Mouse (Mus musculus): ENCODE measurements around the gene 4933427D14Rik.

The 4933427D14Rik gene

GRCm38 (mm10) chr11:72140198-72140597, 67.1 kb downstream of the 4933427D14Rik start:
- DNase-seq (ENCODE audit: low read depth): no peak

DNA sequence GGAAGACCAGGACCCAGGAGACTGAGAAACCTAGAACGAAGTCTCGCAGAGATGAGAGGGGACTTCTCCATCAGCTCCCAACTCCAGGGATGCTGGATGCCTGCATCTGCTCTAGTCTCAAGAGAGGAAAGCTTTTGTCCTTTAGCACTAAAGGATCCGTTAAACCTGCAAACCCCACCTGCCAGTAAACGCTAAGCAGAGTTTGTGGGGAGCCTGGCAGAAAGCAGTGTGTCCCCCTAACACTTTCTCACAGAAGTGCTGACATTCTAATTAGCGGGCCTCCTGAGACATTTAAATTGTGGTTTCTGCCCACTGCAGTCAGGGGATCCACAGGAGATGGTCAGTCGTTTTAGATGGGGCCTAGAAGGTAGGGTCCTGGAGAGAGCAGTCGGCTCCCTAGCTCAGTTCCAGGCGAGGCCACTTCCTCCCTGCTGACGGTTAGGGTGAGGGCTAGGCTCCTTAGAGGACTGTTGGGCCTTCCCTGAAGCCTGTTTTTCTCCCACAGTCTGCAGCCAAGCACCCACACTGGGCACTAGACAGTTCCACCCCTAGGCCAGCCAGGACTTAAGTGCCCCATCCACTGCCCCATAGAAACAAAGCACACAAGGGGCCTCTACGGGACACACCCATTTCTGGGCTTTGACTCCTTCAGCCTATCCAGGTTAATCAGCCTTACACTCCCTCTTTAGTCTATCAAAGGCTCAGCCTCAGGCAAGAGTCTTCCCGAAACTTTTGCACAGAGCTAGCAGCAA, 70.9 kb downstream of the 4933427D14Rik start:
- DNase-seq (ENCODE audit: low read depth): no peak

- no peak for DNase-seq (ENCODE audit: low read depth)
Observed at GRCm38 (mm10) chr11:72135383-72136158, 71.7 kb downstream of the 4933427D14Rik start, which contains the start of gene Pitpnm3. Pitpnm3 (minus strand) TSS chr11:72135778.

DNA sequence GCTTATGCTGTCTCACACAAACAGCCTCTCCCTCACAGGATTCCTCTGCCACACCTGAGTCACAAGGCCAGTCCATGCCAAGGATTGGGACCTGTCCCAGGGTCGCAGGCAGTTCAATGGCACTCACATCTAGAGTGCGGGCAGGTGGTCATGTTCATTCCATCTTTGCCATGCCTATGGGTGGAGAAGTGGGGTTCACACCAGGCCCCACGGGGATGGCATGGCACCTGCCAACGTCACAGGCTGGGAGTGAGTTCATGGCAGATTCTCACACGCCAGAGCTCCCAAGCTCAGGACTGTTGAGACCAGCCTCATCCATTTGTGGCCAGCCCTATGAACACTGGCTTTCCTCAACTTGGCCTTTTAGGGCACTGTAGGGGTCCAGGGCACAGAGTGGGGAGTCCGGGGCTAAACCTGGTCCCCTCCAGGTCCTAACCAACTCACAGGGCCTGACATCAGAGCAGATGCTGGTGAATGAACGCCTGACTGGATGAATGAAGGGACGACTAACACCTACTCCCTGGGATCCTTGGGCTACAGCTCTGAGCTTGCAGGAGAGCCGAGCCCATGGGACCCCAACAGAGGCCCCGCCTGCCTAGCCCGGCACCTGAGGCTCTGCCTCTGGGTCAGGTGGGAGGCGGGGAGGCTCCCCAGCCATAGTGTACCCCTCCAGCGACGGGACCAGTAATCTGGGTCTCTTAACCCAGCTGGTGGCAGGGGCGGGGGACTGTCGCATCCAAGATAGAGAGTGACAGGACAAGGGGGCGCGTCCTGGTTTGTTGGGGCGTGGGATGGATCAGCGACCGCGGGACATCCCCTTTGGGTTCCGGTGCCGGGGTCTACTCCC, 72.5 kb downstream of the 4933427D14Rik start:
- no peak for DNase-seq (ENCODE audit: low read depth)

GRCm38 (mm10) chr11:72133075-72133474, 74.2 kb downstream of the 4933427D14Rik start:
- DNase-seq (ENCODE audit: low read depth): no peak

DNA sequence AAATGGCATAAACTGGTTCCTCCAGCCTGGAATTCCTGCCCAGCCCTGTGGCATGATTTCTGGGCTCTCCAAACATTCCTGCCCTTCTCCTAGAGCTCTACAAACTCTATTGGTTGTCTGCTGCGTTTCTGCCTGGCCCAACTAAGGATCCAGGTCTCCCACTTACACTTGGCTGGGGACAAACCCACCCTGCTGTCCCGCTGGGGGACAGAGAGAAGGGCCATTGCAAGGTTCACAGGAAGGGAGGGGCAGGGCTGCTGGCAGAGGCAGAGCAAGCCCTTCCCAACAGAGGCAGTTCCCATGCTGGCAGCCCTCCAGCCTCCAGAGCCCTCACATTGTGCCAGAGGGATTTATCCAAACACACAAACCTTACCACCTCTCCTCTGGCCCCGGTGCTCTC, 75.0 kb downstream of the 4933427D14Rik start:
- DNase-seq (ENCODE audit: low read depth): no peak

DNA sequence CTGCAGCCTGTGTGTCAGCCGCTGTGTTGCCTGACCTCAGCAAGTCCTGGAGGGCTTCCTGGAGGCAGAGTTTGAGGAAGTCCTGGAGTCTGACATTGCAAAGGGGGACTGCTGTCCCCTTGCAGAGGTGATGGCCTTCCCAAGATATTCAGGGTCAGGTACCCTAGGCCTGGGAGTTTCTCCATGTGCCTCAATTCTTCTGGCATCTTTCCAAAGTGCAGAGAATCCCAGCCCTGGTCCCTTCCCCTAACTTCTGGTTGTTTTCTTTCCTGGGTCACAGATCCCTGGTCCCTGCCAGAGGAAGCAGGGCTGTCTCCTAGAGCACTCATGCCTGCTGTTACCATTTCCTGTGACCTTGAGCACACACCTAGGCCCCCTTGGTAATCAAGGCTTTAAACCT, 75.6 kb downstream of the 4933427D14Rik start:
- DNase-seq (ENCODE audit: low read depth): no peak

DNA sequence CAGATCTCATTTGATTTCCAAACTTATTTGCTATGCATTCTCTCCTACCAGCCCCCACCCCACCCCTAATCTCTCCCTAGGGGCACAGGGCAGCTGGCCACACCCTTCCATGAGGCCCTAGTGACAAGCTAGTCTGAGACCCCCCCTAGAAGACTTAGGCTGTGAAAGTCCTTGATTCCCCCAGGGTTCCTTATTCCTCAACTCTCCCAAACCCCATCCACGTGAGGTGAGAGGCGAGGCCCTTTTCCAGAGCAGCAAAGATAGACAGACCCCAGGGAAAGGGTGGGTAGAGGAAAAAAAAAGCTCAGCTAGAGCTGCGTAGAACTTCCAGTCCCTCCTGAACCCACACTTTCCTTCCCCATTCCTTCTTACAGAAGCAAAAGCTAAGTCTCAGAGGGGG, 76.4 kb downstream of the 4933427D14Rik start:
- DNase-seq (ENCODE audit: low read depth): no peak

GRCm38 (mm10) chr11:72130472-72130871, 76.8 kb downstream of the 4933427D14Rik start:
- no peak for DNase-seq (ENCODE audit: low read depth)

DNA sequence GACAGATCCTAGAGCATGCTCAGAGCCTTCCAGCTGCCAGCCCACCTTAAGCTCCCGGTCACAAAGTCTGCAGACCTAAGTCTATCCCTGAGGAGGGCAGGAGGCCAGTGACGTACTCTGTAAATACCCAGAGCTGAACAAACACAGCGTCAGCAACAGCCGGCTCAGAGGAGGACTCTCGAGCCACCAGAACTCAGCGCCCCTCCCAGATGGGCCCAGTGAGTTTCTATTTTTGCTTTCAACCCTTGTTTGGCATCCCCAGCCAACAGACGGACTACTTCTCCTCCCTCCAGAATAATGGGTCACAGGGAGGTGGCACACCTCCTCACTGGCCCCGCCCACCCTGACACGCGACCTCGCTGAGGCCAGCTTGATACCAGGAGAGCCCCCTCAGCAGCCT, 77.2 kb downstream of the 4933427D14Rik start:
- DNase-seq (ENCODE audit: low read depth): no peak

GRCm38 (mm10) chr11:72129032-72129894, 78.0 kb downstream of the 4933427D14Rik start:
- DNase-seq (ENCODE audit: low read depth): no peak

GRCm38 (mm10) chr11:72127450-72128189, 79.6 kb downstream of the 4933427D14Rik start:
- no peak for DNase-seq (ENCODE audit: low read depth)

DNA sequence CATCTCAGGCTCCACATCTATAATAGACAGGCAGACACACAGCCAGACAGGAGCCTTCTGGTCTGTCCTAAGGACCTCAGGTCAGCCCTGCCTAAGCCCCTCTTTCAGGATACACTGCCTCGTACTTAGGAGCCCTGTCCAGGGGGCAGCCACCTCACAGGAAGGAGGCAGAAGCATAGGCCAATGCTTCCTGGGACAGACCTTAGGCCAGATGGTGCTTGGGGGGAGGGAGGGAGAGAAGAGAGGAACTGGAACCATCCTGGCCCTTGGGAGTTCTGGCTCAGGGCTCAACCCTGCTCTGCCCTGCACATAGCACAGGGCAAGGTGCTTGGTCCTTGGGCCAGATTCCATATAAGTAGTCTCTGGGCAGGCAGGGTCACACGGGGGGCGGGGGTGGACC, 81.5 kb downstream of the 4933427D14Rik start:
- DNase-seq (ENCODE audit: low read depth): no peak

DNA sequence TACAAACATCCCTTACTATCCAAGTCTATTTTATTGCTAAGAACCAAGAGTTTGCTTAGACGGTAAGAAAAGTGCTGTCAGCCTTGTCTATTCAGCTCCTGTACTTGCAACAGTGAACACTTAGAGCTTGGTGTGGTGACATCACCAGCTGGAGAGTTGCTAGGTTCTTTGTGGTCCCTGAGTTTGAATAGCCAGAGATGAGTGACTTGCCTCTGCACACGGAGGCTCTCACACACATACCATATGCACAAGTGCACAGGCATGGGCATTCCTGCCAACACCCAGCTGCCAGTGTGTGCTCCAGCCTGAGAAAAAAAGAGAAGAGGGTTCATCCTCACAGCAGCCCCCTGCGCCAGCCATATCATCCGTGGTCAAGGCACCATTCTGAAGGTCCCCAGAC, 83.7 kb downstream of the 4933427D14Rik start:
- DNase-seq (ENCODE audit: low read depth): no peak

GRCm38 (mm10) chr11:72120354-72120753, 86.9 kb downstream of the 4933427D14Rik start:
- no peak for DNase-seq (ENCODE audit: low read depth)

- DNase-seq (ENCODE audit: low read depth): no peak
Observed at GRCm38 (mm10) chr11:72118630-72119029, 88.6 kb downstream of the 4933427D14Rik start.

DNA sequence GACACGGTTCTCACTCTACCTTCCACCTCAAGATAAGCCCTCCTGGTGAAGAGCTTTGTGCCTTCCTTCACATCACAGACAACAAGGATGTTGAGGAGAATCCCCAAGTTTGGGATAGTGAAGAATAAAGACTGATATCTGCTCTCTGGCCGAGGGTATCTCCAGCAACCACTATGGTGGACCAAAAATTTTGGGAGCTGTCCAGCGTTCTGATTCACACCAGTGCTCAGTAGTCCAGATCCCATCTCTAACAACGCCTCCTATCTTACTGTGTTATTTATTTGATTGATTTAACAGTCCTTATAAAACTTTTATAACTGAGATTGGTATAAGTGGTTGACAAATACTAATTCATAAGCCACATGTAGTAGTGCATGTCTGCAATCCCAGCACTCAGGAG, 94.0 kb downstream of the 4933427D14Rik start:
- no peak for DNase-seq (ENCODE audit: low read depth)

DNA sequence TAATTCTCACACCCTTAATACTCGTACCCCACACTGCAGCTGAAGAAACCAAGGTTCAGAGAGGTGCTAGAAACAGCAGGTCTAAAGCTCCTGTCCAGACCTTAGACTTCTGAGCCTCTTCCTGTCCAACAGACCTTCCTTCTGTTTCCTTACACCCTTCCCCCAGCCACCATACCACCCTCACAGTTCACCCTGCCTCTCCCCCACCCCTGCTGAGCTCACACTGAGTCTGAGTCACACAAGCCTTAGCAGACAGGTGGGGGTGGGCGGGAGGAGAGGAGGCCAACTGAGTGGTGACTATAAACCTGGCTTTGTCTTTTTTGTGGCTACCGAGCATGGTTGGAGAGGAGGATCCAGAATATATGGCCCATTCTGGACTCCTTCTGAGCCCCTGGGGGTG, 96.5 kb downstream of the 4933427D14Rik start:
- no peak for DNase-seq (ENCODE audit: low read depth)

- no peak for DNase-seq (ENCODE audit: low read depth)
Observed at GRCm38 (mm10) chr11:72104223-72104622, 103.0 kb downstream of the 4933427D14Rik start.

Data from induced T-regulatory cell, adult 2 months (primary cell).